Mouse (Mus musculus) frontal cortex, postnatal 25 days (tissue): ENCODE data around the gene Ifitm5.

Experiments
- DNase-seq, 2 experiments: peaks; one replicate each; pipeline ENCODE4 v3.0.0; 2022; ENCODE audit warnings: low spot score in 2 of 2

Gene Ifitm5

DNA sequence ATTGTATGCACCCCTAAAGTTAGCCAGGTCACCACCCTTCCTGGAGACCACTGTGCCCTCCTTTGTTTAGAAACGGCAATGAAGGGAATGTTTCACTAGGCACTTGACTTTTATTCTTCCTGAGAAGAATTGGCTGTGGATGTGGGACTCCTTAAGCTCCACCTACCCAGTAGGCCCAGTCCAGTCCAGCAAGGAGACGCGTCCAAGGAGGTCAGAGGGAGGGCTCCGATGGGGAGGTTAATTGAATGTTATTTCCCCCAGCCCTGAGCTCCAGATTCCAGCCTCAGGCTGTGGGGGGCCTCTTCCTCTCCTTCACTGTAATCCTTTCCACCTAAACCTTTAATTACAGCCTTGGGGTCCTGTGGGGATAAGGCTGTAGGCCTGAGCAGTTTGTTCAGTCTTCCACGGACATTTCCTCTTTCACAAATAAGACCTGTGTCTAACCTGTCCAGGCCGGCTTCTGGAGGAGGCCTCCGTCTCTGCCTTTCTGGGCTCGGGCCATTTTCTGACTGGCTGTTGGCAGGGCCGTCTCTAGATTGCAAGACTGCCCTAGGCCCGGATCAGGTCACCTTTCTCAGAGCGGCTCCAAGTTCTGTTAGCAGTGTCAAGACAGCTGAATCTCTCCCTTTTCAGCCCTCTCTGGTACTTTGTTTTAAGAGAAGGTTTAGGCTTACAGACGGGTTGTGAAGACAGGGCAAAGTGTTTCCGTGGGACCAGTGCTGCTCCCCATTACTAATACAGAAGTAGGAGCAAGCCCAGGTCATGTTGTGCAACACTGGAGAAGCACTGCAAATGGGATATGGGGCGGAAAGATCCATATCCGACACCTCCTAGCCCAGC lies 47.8 kb downstream of the Ifitm5 start:
- DNase-seq, result no peak

GRCm38 (mm10) chr7:140900220-140900619 lies 49.9 kb downstream of the Ifitm5 start, which contains the start of gene Cox8b:
Gene Cox8b, minus strand, starts transcription at chr7:140900446.
- no peak for DNase-seq

DNA sequence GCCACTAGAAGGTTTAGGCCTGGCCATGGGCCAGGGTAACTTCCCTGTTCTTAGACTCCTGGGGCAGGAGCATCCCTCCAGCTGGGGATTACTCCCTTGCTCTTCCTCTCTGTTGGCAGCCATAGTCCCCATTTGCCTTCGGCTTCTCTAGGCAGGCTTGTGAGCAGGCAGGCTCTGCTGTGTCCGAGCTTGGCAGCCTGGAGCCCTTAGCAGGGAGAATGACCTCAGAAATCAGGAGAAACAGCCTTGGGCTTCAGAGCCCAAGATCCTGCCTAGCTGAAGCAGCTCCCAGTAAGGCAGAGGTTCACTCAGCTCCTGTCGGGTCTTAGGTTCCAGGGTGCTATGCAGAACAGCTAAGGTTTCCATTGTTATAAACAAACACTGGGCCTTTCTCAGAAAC lies 51.0 kb downstream of the Ifitm5 start:
- DNase-seq, result no peak
